In the genomic region with DNA sequence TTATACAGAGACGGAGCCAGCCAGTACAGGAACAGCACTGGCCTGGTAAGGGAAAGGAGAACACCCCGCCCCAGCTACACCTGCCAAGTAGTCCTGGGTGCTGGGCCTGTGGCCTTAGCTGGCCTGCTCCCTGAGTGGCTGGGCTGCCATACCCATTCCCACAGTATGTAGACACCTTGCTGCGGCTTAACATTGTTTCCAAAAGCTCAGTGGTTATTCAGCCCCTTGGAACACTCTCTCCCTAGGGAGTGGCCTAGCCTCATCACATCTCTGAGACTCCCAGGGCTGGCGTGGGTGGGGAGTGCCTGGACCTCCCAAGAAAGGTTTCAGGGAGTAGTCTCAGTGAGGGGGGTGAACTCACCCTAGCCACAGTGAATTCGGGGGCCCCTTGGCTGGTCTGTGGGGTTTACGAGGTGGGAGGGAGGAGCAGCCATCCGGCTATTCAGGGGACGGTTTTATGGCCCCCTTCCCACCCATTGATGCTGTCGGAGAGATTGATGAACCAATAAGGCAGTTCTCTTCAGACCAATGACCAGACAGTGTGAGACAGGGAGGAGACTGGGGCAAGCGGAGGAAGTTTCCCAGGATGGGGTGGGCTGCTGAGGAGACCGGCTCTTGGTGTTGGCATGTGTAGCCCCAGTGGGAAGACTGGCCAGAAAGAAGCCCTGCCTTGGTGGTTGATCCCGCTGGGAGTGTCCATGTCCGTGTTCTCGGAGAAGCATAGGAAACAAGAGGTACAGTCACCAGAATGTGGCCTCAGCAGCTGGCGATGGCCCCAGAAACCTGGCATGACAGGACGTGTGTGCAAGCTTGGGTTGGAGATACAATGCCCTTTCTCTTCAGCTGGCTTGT, we compare ENCODE assay signal across 9 mouse cellular contexts.
DNase-seq lines count a peak whose midpoint lies in the region; ATAC-seq and TF ChIP-seq lines count a peak whose summit lies in the region.
"Had no signal": no experiment of that assay in that cellular context is flagged by ENCODE, and none has a peak within 500 bp of the region (broad histone marks: within the 10 kb centered on the region; RNA-seq: fewer than 3 reads in every experiment).

No protein-coding gene starts in this region.

- WGBS in kidney, postnatal 0 days = 30% methylated on average over 16 of the region's 16 CpGs
- WGBS in hindbrain, embryonic 14.5 days = 40% methylated on average over 16 of the region's 16 CpGs
- 78% methylated on average over 16 of the region's 16 CpGs for WGBS in forebrain, embryonic 13.5 days

- H3K9me3 ChIP-seq in kidney, postnatal 0 days (replicated peaks; ENCODE audit: low read length) = no peaks in the 10 kb centered on the region
- no peaks in the 10 kb centered on the region for H3K9me3 ChIP-seq in hindbrain, embryonic 14.5 days (ENCODE audit: control insufficient read depth, low read length)
- H3K9me3 ChIP-seq in forebrain, embryonic 13.5 days (replicated peaks) = no peaks in the 10 kb centered on the region
- H3K9me3 ChIP-seq: heart, embryonic 15.5 days had no signal

- ATAC-seq in kidney, postnatal 0 days (replicated peaks; ENCODE audit: low FRiP score, low read depth) = peak; percentile 65
- ATAC-seq in hindbrain, embryonic 14.5 days (ENCODE audit: low FRiP score) = peak; percentile 63
- no peak for ATAC-seq in forebrain, embryonic 13.5 days

- no peak overlapping the region for H3K4me2 ChIP-seq in kidney, postnatal 0 days (ENCODE audit: low read length)
- no peak overlapping the region for H3K4me2 ChIP-seq in hindbrain, embryonic 14.5 days (replicated peaks)
- H3K4me2 ChIP-seq in myocyte (ENCODE audit: low read depth) = no peak overlapping the region
- no peak overlapping the region for H3K4me2 ChIP-seq in forebrain, embryonic 13.5 days
- H3K4me2 ChIP-seq: heart, embryonic 15.5 days had no signal

- no peak for TF ChIP-seq CTCF in kidney, postnatal 0 days (IDR thresholded peaks at IDR 0.05; ENCODE audit: low read depth)

- H3K79me2 ChIP-seq in myocyte (ENCODE audit: control insufficient read depth, insufficient read depth) = no peaks in the 10 kb centered on the region

- peak; percentile 91 for DNase-seq in kidney, postnatal 0 days (ENCODE audit: low spot score)
- DNase-seq in kidney, adult 9 months = no peak
- DNase-seq in 3134 (ENCODE audit: extremely low read depth, insufficient read length, low spot score) = peak; percentile 66
- DNase-seq in cerebellum, postnatal 10 days = peak; percentile 54 to 65
- DNase-seq in hindbrain, embryonic 14.5 days (ENCODE audit: low spot score) = no peak
- DNase-seq in MN1 (ENCODE audit: low spot score) = no peak

- H3K27me3 ChIP-seq in kidney, postnatal 0 days (ENCODE audit: insufficient read depth, low read length) = no peaks in the 10 kb centered on the region
- no peaks in the 10 kb centered on the region for H3K27me3 ChIP-seq in hindbrain, embryonic 14.5 days (ENCODE audit: control insufficient read depth, insufficient read depth, low read length)
- no peaks in the 10 kb centered on the region for H3K27me3 ChIP-seq in myocyte (ENCODE audit: control insufficient read depth, insufficient read depth, insufficient read length)
- no peaks in the 10 kb centered on the region for H3K27me3 ChIP-seq in forebrain, embryonic 13.5 days
- H3K27me3 ChIP-seq: heart, embryonic 15.5 days had no signal

- peak overlapping the region; percentile 74 for H3K27ac ChIP-seq in kidney, postnatal 0 days
- no peak overlapping the region; the same call in 1 of the 2 replicates for H3K27ac ChIP-seq in hindbrain, embryonic 14.5 days
- no peak overlapping the region for H3K27ac ChIP-seq in forebrain, embryonic 13.5 days
- H3K27ac ChIP-seq: heart, embryonic 15.5 days had no signal

- H3ac ChIP-seq in myocyte (ENCODE audit: control insufficient read depth, insufficient read length) = no peak overlapping the region

- peaks cover 38% of the 10 kb centered on the region for H3K36me3 ChIP-seq in kidney, postnatal 0 days (ENCODE audit: insufficient read depth, low read length)
- peaks cover 29% of the 10 kb centered on the region; the same call in 1 of the 2 replicates for H3K36me3 ChIP-seq in hindbrain, embryonic 14.5 days (replicated peaks; ENCODE audit: control insufficient read depth, insufficient read depth)
- peaks cover 32% of the 10 kb centered on the region for H3K36me3 ChIP-seq in myocyte (ENCODE audit: control insufficient read depth, insufficient read depth)
- H3K36me3 ChIP-seq in forebrain, embryonic 13.5 days (ENCODE audit: poor library complexity, severe bottlenecking) = peaks cover 50% of the 10 kb centered on the region

- H3K4me3 ChIP-seq in kidney, postnatal 0 days (replicated peaks; ENCODE audit: low read depth, low read length) = no peak overlapping the region
- H3K4me3 ChIP-seq in hindbrain, embryonic 14.5 days (replicated peaks; ENCODE audit: low read length) = no peak overlapping the region
- H3K4me3 ChIP-seq in myocyte = no peak overlapping the region
- H3K4me3 ChIP-seq in forebrain, embryonic 13.5 days = no peak overlapping the region
- H3K4me3 ChIP-seq: heart, embryonic 15.5 days had no signal

- peaks cover 26% of the 10 kb centered on the region; the same call in 1 of the 2 replicates for H3K4me1 ChIP-seq in kidney, postnatal 0 days (replicated peaks; ENCODE audit: insufficient read depth, low read length)
- peaks cover 6% of the 10 kb centered on the region; the same call in 1 of the 2 replicates for H3K4me1 ChIP-seq in hindbrain, embryonic 14.5 days (replicated peaks; ENCODE audit: control insufficient read depth, insufficient read depth, low read length)
- H3K4me1 ChIP-seq in forebrain, embryonic 13.5 days = 0 out of 2 replicates have a peak, but pooled peaks cover 3% of the 10 kb centered on the region

- H3K9ac ChIP-seq in kidney, postnatal 0 days (ENCODE audit: low read depth, low read length) = no peak overlapping the region
- no peak overlapping the region for H3K9ac ChIP-seq in hindbrain, embryonic 14.5 days
- no peak overlapping the region for H3K9ac ChIP-seq in forebrain, embryonic 13.5 days
- H3K9ac ChIP-seq: heart, embryonic 15.5 days had no signal

- peak; percentile 19 for TF ChIP-seq POLR2A in myocyte (IDR thresholded peaks at IDR 0.05; ENCODE audit: insufficient read length, low read depth)

TF ChIP-seq in myocyte, 11 proteins besides CTCF, POLR2A, EP300 and RAD21:
- peak; percentile 86 for TF ChIP-seq POLR2AphosphoS2 (IDR thresholded peaks at IDR 0.05; ENCODE audit: insufficient read length, low read depth)
- no peak for TF ChIP-seq REST (IDR thresholded peaks at IDR 0.05; ENCODE audit: insufficient read depth, insufficient read length)

Comparison
In these comparisons a context has a peak if more than half of its experiments do, and no peak if none do; other contexts are left out.
1. DNase-seq: peak in kidney, postnatal 0 days (single experiment), 3134 (single experiment) and cerebellum, postnatal 10 days (2 of 2); none in kidney, adult 9 months (single experiment), hindbrain, embryonic 14.5 days (single experiment) and MN1 (single experiment).